Mouse (Mus musculus): ENCODE results near the gene Zic1.

GRCm38 (mm10) chr9:91387740-91388080 is 22.1 kb upstream of the Zic1 start:
- TF ChIP-seq CTCF (IDR thresholded peaks at IDR 0.05; ENCODE audit: low read depth, low read length) (no peak), POLR2A (IDR thresholded peaks at IDR 0.05; ENCODE audit: extremely low read depth, insufficient read depth, low read length) (no peak)

All from liver, adult 2 months (tissue).